23 mouse cellular contexts compared by ENCODE assay signal in genomic region chrX:86955126-86955525, GRCm38 (mm10).
A peak's percentile ranks its signal among the peaks of the same experiment; 100 is the strongest.
DNase-seq lines count a peak whose midpoint lies in the region; ATAC-seq and TF ChIP-seq lines count a peak whose summit lies in the region.
"Had no signal": no experiment of that assay in that cellular context is flagged by ENCODE, and none has a peak within 500 bp of the region (broad histone marks: within the 10 kb centered on the region; RNA-seq: fewer than 3 reads in every experiment).

No protein-coding gene starts in this region.

- peak; percentile 0 for DNase-seq in forebrain, embryonic 14.5 days (ENCODE audit: low spot score)
- DNase-seq in midbrain, postnatal 0 days (ENCODE audit: low spot score), result peak; percentile 3
- DNase-seq in retina, postnatal 1 day, result peak; percentile 1
- DNase-seq in yolk sac, embryonic 10.5 days (ENCODE audit: low spot score), result no peak
- DNase-seq: adrenal gland, postnatal 10 days; B cell, adult 2 months; cerebellum, adult 18-20 months; cerebellum, adult 9-11 months; cerebellum, postnatal 36 days; gastrocnemius, postnatal 10 days; heart, adult 2 months; heart, postnatal 14 days had no signal

- H3K9ac ChIP-seq in forebrain, embryonic 14.5 days (ENCODE audit: low read length), result no peak overlapping the region
- no peak overlapping the region for H3K9ac ChIP-seq in forebrain, embryonic 15.5 days (replicated peaks)
- H3K9ac ChIP-seq in hindbrain, embryonic 15.5 days, result no peak overlapping the region
- no peak overlapping the region for H3K9ac ChIP-seq in hindbrain, embryonic 12.5 days
- no peak overlapping the region for H3K9ac ChIP-seq in midbrain, postnatal 0 days (replicated peaks; ENCODE audit: low read length, poor library complexity, severe bottlenecking)
- H3K9ac ChIP-seq in midbrain, embryonic 15.5 days, result no peak overlapping the region
- H3K9ac ChIP-seq: embryonic facial prominence, embryonic 13.5 days; heart, embryonic 15.5 days had no signal

- WGBS in forebrain, embryonic 14.5 days, result 41% methylated on average over 1 of the region's 1 CpGs
- WGBS in forebrain, embryonic 15.5 days, result 42% methylated on average over 1 of the region's 1 CpGs
- WGBS in hindbrain, embryonic 15.5 days, result 30% methylated on average over 1 of the region's 1 CpGs
- 50% methylated on average over 1 of the region's 1 CpGs for WGBS in hindbrain, embryonic 12.5 days
- WGBS in midbrain, postnatal 0 days, result 57% methylated on average over 1 of the region's 1 CpGs
- 64% methylated on average over 1 of the region's 1 CpGs for WGBS in midbrain, embryonic 15.5 days

- no peak overlapping the region for H3K27ac ChIP-seq in forebrain, embryonic 14.5 days (ENCODE audit: low read depth, low read length)
- H3K27ac ChIP-seq in forebrain, embryonic 15.5 days (replicated peaks), result no peak overlapping the region
- H3K27ac ChIP-seq in hindbrain, embryonic 15.5 days (replicated peaks), result no peak overlapping the region
- no peak overlapping the region for H3K27ac ChIP-seq in hindbrain, embryonic 12.5 days
- H3K27ac ChIP-seq in midbrain, postnatal 0 days (ENCODE audit: low read depth, low read length), result no peak overlapping the region
- H3K27ac ChIP-seq in midbrain, embryonic 15.5 days, result no peak overlapping the region
- H3K27ac ChIP-seq: embryonic facial prominence, embryonic 13.5 days; heart, adult 2 months; heart, embryonic 15.5 days had no signal

- H3K9me3 ChIP-seq in forebrain, embryonic 14.5 days (replicated peaks; ENCODE audit: control insufficient read depth, low read length), result no peaks in the 10 kb centered on the region
- no peaks in the 10 kb centered on the region for H3K9me3 ChIP-seq in forebrain, embryonic 15.5 days
- H3K9me3 ChIP-seq in hindbrain, embryonic 15.5 days, result no peaks in the 10 kb centered on the region
- H3K9me3 ChIP-seq in hindbrain, embryonic 12.5 days (replicated peaks), result no peaks in the 10 kb centered on the region
- no peaks in the 10 kb centered on the region for H3K9me3 ChIP-seq in midbrain, postnatal 0 days (ENCODE audit: low read length)
- no peaks in the 10 kb centered on the region for H3K9me3 ChIP-seq in midbrain, embryonic 15.5 days
- H3K9me3 ChIP-seq: embryonic facial prominence, embryonic 13.5 days; G1E; heart, embryonic 15.5 days had no signal

- no peaks in the 10 kb centered on the region for H3K36me3 ChIP-seq in forebrain, embryonic 14.5 days (ENCODE audit: control insufficient read depth, insufficient read depth, low read length)
- no peaks in the 10 kb centered on the region for H3K36me3 ChIP-seq in forebrain, embryonic 15.5 days
- H3K36me3 ChIP-seq in hindbrain, embryonic 15.5 days, result no peaks in the 10 kb centered on the region
- H3K36me3 ChIP-seq in hindbrain, embryonic 12.5 days, result no peaks in the 10 kb centered on the region
- no peaks in the 10 kb centered on the region for H3K36me3 ChIP-seq in midbrain, postnatal 0 days (ENCODE audit: insufficient read depth, low read length)
- no peaks in the 10 kb centered on the region for H3K36me3 ChIP-seq in midbrain, embryonic 15.5 days (replicated peaks)
- H3K36me3 ChIP-seq: embryonic facial prominence, embryonic 13.5 days; G1E; heart, embryonic 15.5 days had no signal

- H3K27me3 ChIP-seq in forebrain, embryonic 14.5 days (replicated peaks; ENCODE audit: control insufficient read depth, insufficient read depth, low read length), result no peaks in the 10 kb centered on the region
- no peaks in the 10 kb centered on the region for H3K27me3 ChIP-seq in forebrain, embryonic 15.5 days
- no peaks in the 10 kb centered on the region for H3K27me3 ChIP-seq in hindbrain, embryonic 15.5 days
- H3K27me3 ChIP-seq in hindbrain, embryonic 12.5 days, result no peaks in the 10 kb centered on the region
- H3K27me3 ChIP-seq in midbrain, postnatal 0 days (ENCODE audit: insufficient read depth, low read length), result no peaks in the 10 kb centered on the region
- H3K27me3 ChIP-seq in midbrain, embryonic 15.5 days (replicated peaks), result no peaks in the 10 kb centered on the region
- H3K27me3 ChIP-seq: embryonic facial prominence, embryonic 13.5 days; heart, embryonic 15.5 days had no signal

- no peak for ATAC-seq in forebrain, embryonic 14.5 days
- ATAC-seq in forebrain, embryonic 15.5 days (replicated peaks), result no peak
- 0 out of 2 replicates have a peak, but pooled peaks have one; percentile 45 for ATAC-seq in hindbrain, embryonic 15.5 days (ENCODE audit: low FRiP score, low read depth)
- ATAC-seq in hindbrain, embryonic 12.5 days (ENCODE audit: low FRiP score), result no peak
- no peak for ATAC-seq in midbrain, postnatal 0 days (ENCODE audit: low FRiP score)
- ATAC-seq in midbrain, embryonic 15.5 days (replicated peaks), result no peak
- ATAC-seq: CD4-positive, CD25-positive, alpha-beta regulatory T cell, adult 4 months; inflammation-experienced regulatory T-cells, adult 6 months; intestine, postnatal 0 days had no signal

- H3K4me3 ChIP-seq in forebrain, embryonic 14.5 days (ENCODE audit: low read depth, low read length), result no peak overlapping the region
- H3K4me3 ChIP-seq in forebrain, embryonic 15.5 days, result no peak overlapping the region
- no peak overlapping the region for H3K4me3 ChIP-seq in hindbrain, embryonic 15.5 days
- H3K4me3 ChIP-seq in hindbrain, embryonic 12.5 days, result no peak overlapping the region
- no peak overlapping the region for H3K4me3 ChIP-seq in midbrain, postnatal 0 days (ENCODE audit: low read depth, low read length)
- H3K4me3 ChIP-seq in midbrain, embryonic 15.5 days, result no peak overlapping the region
- H3K4me3 ChIP-seq: embryonic facial prominence, embryonic 13.5 days; heart, adult 2 months; heart, embryonic 15.5 days had no signal

- no peak overlapping the region for H3K4me2 ChIP-seq in forebrain, embryonic 14.5 days (ENCODE audit: low read length)
- H3K4me2 ChIP-seq in forebrain, embryonic 15.5 days (replicated peaks), result no peak overlapping the region
- no peak overlapping the region for H3K4me2 ChIP-seq in hindbrain, embryonic 15.5 days
- H3K4me2 ChIP-seq in hindbrain, embryonic 12.5 days (replicated peaks), result no peak overlapping the region
- H3K4me2 ChIP-seq in midbrain, postnatal 0 days (ENCODE audit: low read depth, low read length, poor library complexity, severe bottlenecking), result no peak overlapping the region
- no peak overlapping the region for H3K4me2 ChIP-seq in midbrain, embryonic 15.5 days
- H3K4me2 ChIP-seq: embryonic facial prominence, embryonic 13.5 days; heart, embryonic 11.5 days; heart, embryonic 15.5 days had no signal

- no peaks in the 10 kb centered on the region for H3K4me1 ChIP-seq in forebrain, embryonic 14.5 days (ENCODE audit: control insufficient read depth, insufficient read depth, low read length)
- no peaks in the 10 kb centered on the region for H3K4me1 ChIP-seq in forebrain, embryonic 15.5 days
- H3K4me1 ChIP-seq in hindbrain, embryonic 15.5 days (replicated peaks), result no peaks in the 10 kb centered on the region
- H3K4me1 ChIP-seq in hindbrain, embryonic 12.5 days, result no peaks in the 10 kb centered on the region
- H3K4me1 ChIP-seq in midbrain, postnatal 0 days (ENCODE audit: insufficient read depth, low read length), result no peaks in the 10 kb centered on the region
- H3K4me1 ChIP-seq in midbrain, embryonic 15.5 days, result no peaks in the 10 kb centered on the region
- H3K4me1 ChIP-seq: embryonic facial prominence, embryonic 13.5 days; heart, embryonic 15.5 days had no signal

- no peak for TF ChIP-seq CTCF in midbrain, postnatal 0 days (IDR thresholded peaks at IDR 0.05)
